Mouse (Mus musculus) heart, embryonic 15.5 days (tissue): ENCODE data around the gene Fam131c. TPM values are rescaled to one million over a fixed set of nuclear protein-coding genes. Genes with fewer than 3 reads are reported as not detected.

ENCODE experiments used
- ATAC-seq: fragments of 200-750 bp; cut with Nextera tagmentation; replicated peaks from 2 replicates; pipeline ENCODE4 v1.8.0; 2017; ENCODE audit warnings: low read depth, moderate TSS enrichment; ENCODE audit not compliant: insufficient number of reproducible peaks, insufficient read depth, low FRiP score
- H3K27ac ChIP-seq: fragments of 300-500 bp; sonication (generic); 2 replicates; pipeline ENCODE4 v1.5.1; 2015; ENCODE audit warnings: mild to moderate bottlenecking, inconsistent platforms
- H3K27me3 ChIP-seq: fragments of 300-500 bp; sonication (generic); 2 replicates; pipeline ENCODE4 v1.6.1; 2015; ENCODE audit warnings: inconsistent platforms
- H3K36me3 ChIP-seq: fragments of 300-500 bp; sonication (generic); 2 replicates; pipeline ENCODE4 v1.6.1; 2015; ENCODE audit warnings: mild to moderate bottlenecking, inconsistent platforms
- H3K4me1 ChIP-seq: fragments of 300-500 bp; sonication (generic); replicated peaks from 2 replicates; pipeline ENCODE4 v1.6.1; 2015; ENCODE audit warnings: inconsistent platforms
- H3K4me2 ChIP-seq: fragments of 300-500 bp; sonication (generic); 2 replicates; pipeline ENCODE4 v1.6.1; 2015; ENCODE audit warnings: inconsistent platforms, mild to moderate bottlenecking, moderate library complexity
- H3K4me3 ChIP-seq: fragments of 300-500 bp; sonication (generic); 2 replicates; pipeline ENCODE4 v1.5.1; 2015; ENCODE audit warnings: mild to moderate bottlenecking, inconsistent platforms
- H3K9ac ChIP-seq: fragments of 300-500 bp; sonication (generic); 2 replicates; pipeline ENCODE4 v1.6.1; 2015; ENCODE audit warnings: mild to moderate bottlenecking, inconsistent platforms
- H3K9me3 ChIP-seq: fragments of 300-500 bp; sonication (generic); replicated peaks from 2 replicates; pipeline ENCODE4 v1.6.1; 2016; ENCODE audit warnings: inconsistent platforms
- WGBS: fragments of 180-500 bp; shearing (Covaris S2); methylation state at CpG from one replicate; pipeline ENCODE4 v1.1.7; 2015; ENCODE audit warnings: mixed read lengths; 5-methylcytosine and 5-hydroxymethylcytosine counted together
- polyA plus RNA-seq: library from polyadenylated mRNA; unstranded; fragments of >200 nt; fragmentation: Nextera tagmentation; extraction: Ambion mirVana; gene quantifications from 2 replicates; pipeline ENCODE4 v1.2.1, GENCODE M21; 2015

Gene Fam131c
- polyA plus RNA-seq, result 0.53 and 0.70 TPM in 2 replicates

DNA sequence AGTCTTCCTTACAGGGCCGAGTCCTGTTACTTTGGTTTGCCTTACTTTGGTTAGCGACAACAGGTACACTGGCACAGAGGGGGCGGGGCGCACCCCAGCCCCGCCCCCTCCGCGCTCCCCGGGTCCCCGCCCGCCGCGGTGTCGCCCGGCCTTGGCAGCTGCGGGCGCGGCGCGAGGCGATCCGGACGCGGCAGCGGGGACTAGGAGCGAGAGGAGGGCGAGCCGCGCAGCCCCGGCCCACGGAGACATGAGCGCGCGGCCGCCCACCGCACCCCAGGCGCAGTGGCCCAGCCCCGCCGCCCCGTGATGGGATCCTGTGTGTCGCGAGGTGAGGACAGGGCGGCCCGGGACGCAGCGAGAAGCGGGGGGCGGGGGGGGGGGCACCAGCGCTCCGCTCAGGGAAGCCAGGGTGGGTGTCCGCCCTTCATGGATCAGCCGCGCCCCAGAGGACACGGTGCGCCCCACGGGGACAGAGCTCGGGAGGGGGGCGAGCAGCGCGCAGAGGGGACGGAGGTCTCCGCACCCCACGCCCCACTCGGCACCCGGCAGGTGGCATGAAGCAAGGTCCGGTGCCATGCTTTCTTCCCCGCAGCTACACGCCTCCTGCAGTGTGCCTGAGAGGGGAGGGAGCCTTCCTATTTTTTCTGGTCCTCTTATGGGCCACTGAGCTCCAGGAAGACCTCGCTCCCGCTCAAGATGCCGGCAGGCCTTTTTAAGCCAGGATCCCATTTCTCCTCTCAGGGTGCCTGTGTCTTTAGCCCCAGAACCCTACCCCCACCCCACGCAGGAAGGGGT, at the start of gene Fam131c:
Gene Fam131c, plus strand, starts transcription at position 224 of the 795 bp plus-strand sequence.
- WGBS, result 2% methylated on average over 67 of the region's 71 CpGs
- Histone ChIP-seq H3K9me3 (no peaks in the 10 kb centered on the region), H3K9ac (peak within 1 kb of the TSS; percentile 62), H3K36me3 (no peaks in the 10 kb centered on the region), H3K4me1 (peaks cover 8% of the 10 kb centered on the region), H3K27me3 (peaks cover 65% of the 10 kb centered on the region), H3K4me3 (peak within 1 kb of the TSS; percentile 58), H3K27ac (no peak within 1 kb of the TSS), H3K4me2 (peak within 1 kb of the TSS; percentile 96)
- ATAC-seq, result 0 out of 2 replicates have a peak, but pooled peaks have one; percentile 17

DNA sequence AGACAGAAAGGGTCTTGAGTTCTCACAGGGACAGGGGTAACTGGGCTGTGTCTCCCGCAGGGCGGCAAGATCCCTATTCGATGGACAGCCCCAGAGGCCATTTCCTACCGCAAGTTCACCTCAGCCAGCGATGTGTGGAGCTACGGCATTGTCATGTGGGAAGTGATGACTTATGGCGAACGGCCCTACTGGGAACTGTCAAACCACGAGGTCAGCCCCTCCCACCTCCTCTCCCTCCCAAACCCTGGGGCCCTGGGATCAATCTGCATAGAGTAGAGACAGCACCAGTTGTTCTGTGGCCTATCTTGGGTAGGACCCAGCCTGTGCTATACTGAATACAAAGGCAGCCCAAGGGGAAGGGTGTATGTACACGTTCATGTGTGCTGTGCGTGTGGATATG, 45.5 kb upstream of the Fam131c start:
- Histone ChIP-seq H3K27ac (no peak overlapping the region), H3K9me3 (no peaks in the 10 kb centered on the region), H3K27me3 (no peaks in the 10 kb centered on the region), H3K4me1 (peaks cover 28% of the 10 kb centered on the region), H3K9ac (no peak overlapping the region), H3K36me3 (peaks cover 34% of the 10 kb centered on the region), H3K4me2 (no peak overlapping the region), H3K4me3 (no peak overlapping the region)
- 74% methylated on average over 11 of the region's 11 CpGs for WGBS
- no peak for ATAC-seq

DNA sequence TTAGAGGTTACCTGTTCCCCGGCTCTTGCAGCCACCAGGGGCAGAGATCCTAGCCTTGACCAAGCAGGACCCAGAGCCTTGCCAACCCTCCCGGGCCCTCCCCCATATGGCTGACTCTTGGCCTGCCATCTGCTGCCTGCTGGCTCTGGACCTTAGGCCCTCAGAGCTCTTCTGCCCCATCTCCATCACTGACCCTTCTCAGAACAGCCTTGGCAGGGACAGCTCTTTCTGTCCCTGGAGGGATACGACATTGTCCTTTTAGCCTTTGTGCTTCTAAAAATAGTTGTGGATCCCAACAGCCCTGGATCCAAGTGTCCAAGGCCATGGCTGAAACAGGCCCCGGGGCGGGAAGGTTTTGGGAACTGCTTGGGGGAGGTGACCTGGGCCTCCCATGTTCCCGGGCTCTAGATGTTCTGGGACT, 43.2 kb upstream of the Fam131c start:
- peak overlapping the region; percentile 72 for H3K27ac ChIP-seq
- 62% methylated on average over 6 of the region's 6 CpGs for WGBS
- H3K4me1 ChIP-seq, result peaks cover 28% of the 10 kb centered on the region
- H3K4me3 ChIP-seq, result no peak overlapping the region
- no peak overlapping the region for H3K9ac ChIP-seq
- H3K9me3 ChIP-seq, result no peaks in the 10 kb centered on the region
- ATAC-seq, result no peak
- peaks cover 20% of the 10 kb centered on the region for H3K36me3 ChIP-seq
- H3K4me2 ChIP-seq, result no peak overlapping the region
- no peaks in the 10 kb centered on the region for H3K27me3 ChIP-seq

DNA sequence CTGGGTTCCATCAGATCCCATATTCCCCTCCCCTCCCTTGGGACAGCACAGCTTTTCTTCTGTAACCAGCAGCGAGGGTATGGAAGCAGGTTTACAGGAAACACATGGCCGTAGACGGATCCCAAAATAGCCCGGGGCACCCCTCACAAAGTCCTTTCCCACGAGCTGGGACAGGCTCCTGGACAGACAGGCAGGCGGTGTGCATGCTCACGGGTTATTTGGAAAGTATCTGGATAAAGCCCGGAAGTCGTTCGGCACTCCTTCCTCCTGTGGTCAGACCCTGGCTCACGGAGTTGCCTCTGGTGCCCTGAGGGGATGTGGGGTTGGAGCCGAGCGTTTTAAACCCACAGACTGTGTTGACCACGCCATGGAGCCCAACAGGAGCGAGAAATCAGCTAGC, 42.4 kb upstream of the Fam131c start:
- WGBS, result 25% methylated on average over 15 of the region's 15 CpGs
- peaks cover 28% of the 10 kb centered on the region for H3K4me1 ChIP-seq
- peak; percentile 28; the same call in 1 of the 2 replicates for ATAC-seq
- H3K4me3 ChIP-seq, result no peak overlapping the region
- H3K4me2 ChIP-seq, result no peak overlapping the region
- H3K9ac ChIP-seq, result no peak overlapping the region
- peaks cover 19% of the 10 kb centered on the region for H3K36me3 ChIP-seq
- no peaks in the 10 kb centered on the region for H3K27me3 ChIP-seq
- no peaks in the 10 kb centered on the region for H3K9me3 ChIP-seq
- H3K27ac ChIP-seq, result peak overlapping the region; percentile 72

DNA sequence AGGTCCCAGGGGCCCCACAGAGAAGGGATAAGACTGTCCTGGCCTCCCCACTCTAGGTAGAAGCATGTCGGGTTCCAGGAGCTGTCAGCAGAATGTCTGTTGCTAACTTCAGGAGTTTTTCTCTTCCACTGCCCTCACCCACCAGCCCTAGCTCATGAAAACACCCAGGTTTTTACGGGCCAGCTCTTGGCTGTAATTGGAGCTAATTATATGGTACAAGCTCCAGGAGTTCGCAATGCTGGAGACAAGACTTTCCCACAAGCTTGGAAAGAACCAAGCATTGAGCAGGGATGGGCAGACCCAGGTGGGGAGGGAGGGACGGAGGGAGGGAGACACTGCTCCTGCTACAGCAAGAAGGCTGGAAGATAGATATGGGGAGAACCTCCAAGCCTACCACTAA, 40.9 kb upstream of the Fam131c start:
- no peak overlapping the region for H3K4me3 ChIP-seq
- no peaks in the 10 kb centered on the region for H3K9me3 ChIP-seq
- ATAC-seq, result no peak
- no peak overlapping the region for H3K9ac ChIP-seq
- WGBS, result 63% methylated on average over 4 of the region's 4 CpGs
- peaks cover 6% of the 10 kb centered on the region; the same call in 1 of the 2 replicates for H3K36me3 ChIP-seq
- no peaks in the 10 kb centered on the region for H3K27me3 ChIP-seq
- H3K4me1 ChIP-seq, result peaks cover 28% of the 10 kb centered on the region
- H3K4me2 ChIP-seq, result no peak overlapping the region
- 0 out of 2 replicates have a peak overlapping the region, but pooled peaks have one; percentile 9 for H3K27ac ChIP-seq

DNA sequence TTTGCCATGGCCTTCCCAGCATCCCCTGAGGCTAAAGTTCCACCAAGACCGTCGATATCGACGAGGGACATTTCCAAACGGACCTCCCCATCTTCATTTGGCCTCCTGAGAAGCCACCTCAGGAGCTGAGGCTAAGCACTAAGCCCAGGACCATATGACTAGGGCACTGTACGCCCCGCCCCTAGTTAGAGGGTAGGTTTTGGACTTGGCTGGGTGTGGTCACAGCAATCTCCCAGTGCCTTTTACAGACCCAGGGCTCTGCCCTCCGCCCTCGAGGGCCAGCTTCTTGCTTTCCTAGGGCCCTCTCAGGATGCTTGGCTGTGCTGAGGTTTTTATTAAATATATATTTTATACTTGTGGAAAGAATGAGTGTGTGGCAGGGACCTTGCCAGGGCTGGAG, 39.3 kb upstream of the Fam131c start:
- no peak overlapping the region for H3K27ac ChIP-seq
- no peaks in the 10 kb centered on the region for H3K36me3 ChIP-seq
- H3K4me3 ChIP-seq, result no peak overlapping the region
- no peaks in the 10 kb centered on the region for H3K9me3 ChIP-seq
- no peak overlapping the region for H3K9ac ChIP-seq
- ATAC-seq, result no peak
- H3K4me1 ChIP-seq, result peaks cover 28% of the 10 kb centered on the region
- H3K4me2 ChIP-seq, result no peak overlapping the region
- no peaks in the 10 kb centered on the region for H3K27me3 ChIP-seq
- 83% methylated on average over 9 of the region's 9 CpGs for WGBS

DNA sequence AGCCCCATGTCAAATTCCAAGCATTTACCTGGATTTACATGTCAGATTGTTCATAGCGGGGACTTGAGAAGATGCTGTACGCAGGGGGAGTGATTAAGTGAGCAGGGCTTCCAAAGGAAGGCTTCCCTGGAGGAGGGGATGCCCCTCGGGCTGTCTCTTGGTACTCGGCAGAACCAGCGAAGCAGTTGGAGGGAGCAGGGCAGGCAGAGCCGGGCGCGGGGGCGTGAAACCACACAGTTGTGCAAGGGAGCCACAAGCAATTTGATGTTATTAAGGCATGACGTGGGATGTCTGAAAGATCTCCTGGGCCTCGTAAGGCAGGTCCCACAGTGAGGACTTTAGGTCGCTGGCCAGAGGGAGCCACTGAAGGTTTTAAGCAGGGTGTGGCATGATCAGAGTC, 38.1 kb upstream of the Fam131c start:
- H3K4me2 ChIP-seq, result no peak overlapping the region
- H3K4me3 ChIP-seq, result no peak overlapping the region
- no peak overlapping the region for H3K9ac ChIP-seq
- WGBS, result 71% methylated on average over 12 of the region's 12 CpGs
- H3K27ac ChIP-seq, result no peak overlapping the region
- no peaks in the 10 kb centered on the region for H3K36me3 ChIP-seq
- no peaks in the 10 kb centered on the region for H3K27me3 ChIP-seq
- no peak for ATAC-seq
- H3K4me1 ChIP-seq, result peaks cover 28% of the 10 kb centered on the region
- no peaks in the 10 kb centered on the region for H3K9me3 ChIP-seq

DNA sequence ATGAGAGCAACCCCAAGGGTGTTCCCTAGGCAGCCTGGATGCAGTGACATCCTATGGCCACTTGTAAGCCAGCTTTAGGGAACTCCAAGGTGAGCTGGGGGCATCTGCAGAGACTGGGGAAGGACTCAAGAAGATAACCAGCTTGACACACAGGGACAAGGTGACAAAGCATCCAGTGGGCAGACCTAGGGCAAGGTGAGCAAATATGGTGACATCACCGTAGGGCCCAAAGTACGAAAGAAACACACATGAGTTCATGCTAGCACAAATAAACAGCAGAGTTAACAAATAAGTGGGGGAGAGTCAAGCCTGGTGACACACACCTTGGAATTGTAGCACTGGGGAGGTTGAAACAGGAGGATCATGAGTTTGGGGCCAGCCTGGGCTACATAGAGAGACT, 36.6 kb upstream of the Fam131c start:
- H3K36me3 ChIP-seq, result no peaks in the 10 kb centered on the region
- no peak for ATAC-seq
- WGBS, result 93% methylated on average over 2 of the region's 2 CpGs
- peaks cover 28% of the 10 kb centered on the region for H3K4me1 ChIP-seq
- no peak overlapping the region for H3K9ac ChIP-seq
- H3K27ac ChIP-seq, result no peak overlapping the region
- no peaks in the 10 kb centered on the region for H3K9me3 ChIP-seq
- no peak overlapping the region for H3K4me2 ChIP-seq
- no peaks in the 10 kb centered on the region for H3K27me3 ChIP-seq
- H3K4me3 ChIP-seq, result no peak overlapping the region

DNA sequence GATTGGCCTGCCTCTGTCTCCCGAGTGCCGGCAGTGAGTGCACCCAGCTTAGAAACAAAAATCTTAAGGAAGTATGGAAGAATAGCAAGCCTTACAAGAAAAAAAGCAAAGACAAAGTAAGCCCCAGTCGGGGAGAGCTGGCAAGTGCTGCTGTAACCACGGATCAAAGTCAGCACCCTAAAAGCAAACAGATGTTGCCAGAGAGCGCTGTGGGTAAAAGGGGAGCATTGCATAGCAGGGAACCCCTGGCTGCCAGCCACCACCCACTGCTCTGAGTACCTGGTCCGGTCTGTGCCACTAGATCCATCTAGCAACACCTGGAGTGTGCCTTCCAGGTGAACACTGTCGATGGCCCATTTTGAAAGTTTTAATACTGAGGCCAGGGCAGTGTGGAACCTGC, 35.8 kb upstream of the Fam131c start:
- Histone ChIP-seq H3K4me1 (peaks cover 22% of the 10 kb centered on the region), H3K9me3 (no peaks in the 10 kb centered on the region), H3K27me3 (no peaks in the 10 kb centered on the region), H3K4me3 (no peak overlapping the region), H3K4me2 (no peak overlapping the region), H3K9ac (no peak overlapping the region), H3K36me3 (no peaks in the 10 kb centered on the region), H3K27ac (no peak overlapping the region)
- 81% methylated on average over 7 of the region's 7 CpGs for WGBS
- no peak for ATAC-seq

DNA sequence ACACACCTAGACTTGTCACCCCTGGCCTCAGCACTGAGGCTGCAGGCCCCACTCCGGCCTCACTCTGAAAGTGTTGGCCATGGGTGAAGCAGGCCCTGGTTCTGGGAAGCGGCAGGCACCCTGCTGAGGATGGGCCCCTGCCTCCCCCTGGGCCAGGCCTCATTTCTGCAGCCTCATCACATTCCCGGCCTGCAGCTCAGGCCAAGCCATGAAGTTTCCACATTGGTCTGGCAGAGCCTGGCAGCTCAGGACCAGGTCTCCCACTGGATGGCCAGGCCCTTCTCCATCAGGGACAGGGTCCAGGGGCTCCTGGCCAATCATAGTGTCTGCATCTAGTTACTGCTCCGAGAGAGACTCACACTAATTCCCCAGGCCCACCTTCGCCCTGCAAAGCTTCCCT, 33.3 kb upstream of the Fam131c start:
- Histone ChIP-seq H3K36me3 (no peaks in the 10 kb centered on the region), H3K9me3 (no peaks in the 10 kb centered on the region), H3K4me3 (no peak overlapping the region), H3K9ac (no peak overlapping the region), H3K4me2 (no peak overlapping the region), H3K4me1 (peaks cover 33% of the 10 kb centered on the region), H3K27ac (peak overlapping the region; percentile 9; the same call in 1 of the 2 replicates), H3K27me3 (no peaks in the 10 kb centered on the region)
- WGBS, result 66% methylated on average over 5 of the region's 5 CpGs
- ATAC-seq, result no peak

DNA sequence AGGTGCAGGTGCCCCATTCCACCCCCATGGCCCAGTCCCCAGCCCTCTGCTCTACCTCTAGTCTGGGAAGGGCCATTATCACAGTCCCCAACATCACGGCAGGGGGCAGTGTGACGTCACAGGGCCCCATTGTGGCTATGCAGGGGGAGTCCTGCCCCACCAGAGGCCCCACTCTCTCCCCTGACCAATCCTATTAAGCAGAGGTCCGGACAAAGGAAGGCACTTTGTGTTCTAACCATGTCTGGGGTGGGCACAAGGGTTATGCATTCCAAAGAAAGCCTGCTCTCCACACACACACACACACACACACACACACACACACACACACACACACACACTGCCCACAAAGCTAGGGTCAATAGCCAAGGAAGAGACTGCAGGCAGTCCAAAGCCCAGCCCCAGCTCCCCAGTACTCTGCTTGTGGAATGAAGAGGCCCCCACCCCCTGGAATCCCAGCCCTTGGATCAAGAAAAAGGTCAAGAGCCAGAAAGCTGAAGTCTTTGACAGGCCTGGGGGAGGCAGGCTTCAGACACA, 32.7 kb upstream of the Fam131c start:
- no peak overlapping the region for H3K4me2 ChIP-seq
- WGBS, result 19% methylated on average over 3 of the region's 3 CpGs
- ATAC-seq, result peak; percentile 11; the same call in 1 of the 2 replicates
- H3K9ac ChIP-seq, result no peak overlapping the region
- H3K4me3 ChIP-seq, result no peak overlapping the region
- no peak overlapping the region for H3K27ac ChIP-seq
- H3K27me3 ChIP-seq, result no peaks in the 10 kb centered on the region
- H3K36me3 ChIP-seq, result no peaks in the 10 kb centered on the region
- no peaks in the 10 kb centered on the region for H3K9me3 ChIP-seq
- peaks cover 33% of the 10 kb centered on the region for H3K4me1 ChIP-seq
